Mouse (Mus musculus) kidney, embryonic 14.5 days (tissue): ENCODE data around the gene Inhbc. TPM values are rescaled to one million over a fixed set of nuclear protein-coding genes. Genes with fewer than 3 reads are reported as not detected.

Experiments
- ATAC-seq: fragments of 200-750 bp; cut with Nextera tagmentation; 2 replicates; pipeline ENCODE4 v1.8.0; 2017; ENCODE audit warnings: moderate number of reproducible peaks, mild to moderate bottlenecking, moderate TSS enrichment, moderate library complexity; ENCODE audit not compliant: low FRiP score, low TSS enrichment
- H3K27ac ChIP-seq: fragments of 300-500 bp; sonication (generic); 2 replicates; pipeline ENCODE4 v1.5.1; 2014; ENCODE audit warnings: low read depth, mild to moderate bottlenecking, low read length, moderate library complexity, mixed read lengths
- H3K27me3 ChIP-seq: fragments of 300-500 bp; sonication (generic); 2 replicates; pipeline ENCODE4 v1.6.1; 2014; ENCODE audit warnings: mild to moderate bottlenecking, low read length; ENCODE audit not compliant: control insufficient read depth, insufficient read depth
- H3K36me3 ChIP-seq: fragments of 300-500 bp; sonication (generic); 2 replicates; pipeline ENCODE4 v1.6.1; 2014; ENCODE audit warnings: low read length, mixed read lengths; ENCODE audit not compliant: control insufficient read depth, insufficient read depth
- H3K4me1 ChIP-seq: fragments of 300-500 bp; sonication (generic); 2 replicates; pipeline ENCODE4 v1.6.1; 2014; ENCODE audit warnings: low read length, mixed read lengths; ENCODE audit not compliant: control insufficient read depth, insufficient read depth
- H3K4me2 ChIP-seq: fragments of 300-500 bp; sonication (generic); replicated peaks from 2 replicates; pipeline ENCODE4 v1.6.1; 2014; ENCODE audit warnings: low read depth, mild to moderate bottlenecking, low read length
- H3K4me3 ChIP-seq: fragments of 300-500 bp; sonication (generic); 2 replicates; pipeline ENCODE4 v1.5.1; 2014; ENCODE audit warnings: mild to moderate bottlenecking, low read length
- H3K9ac ChIP-seq: fragments of 300-500 bp; sonication (generic); 2 replicates; pipeline ENCODE4 v1.6.1; 2014; ENCODE audit warnings: low read depth, mild to moderate bottlenecking, low read length, moderate library complexity
- H3K9me3 ChIP-seq: fragments of 300-500 bp; sonication (generic); 2 replicates; pipeline ENCODE4 v1.6.1; 2016; ENCODE audit warnings: low read length; ENCODE audit not compliant: control insufficient read depth
- WGBS: fragments of 180-500 bp; shearing (Covaris S2); extraction: QIAGEN DNeasy Blood & Tissue Kit; methylation state at CpG from one replicate; pipeline ENCODE4 v1.1.7; 2014; 5-methylcytosine and 5-hydroxymethylcytosine counted together
- polyA plus RNA-seq: library from polyadenylated mRNA; unstranded; fragments of >200 nt; fragmentation: Nextera tagmentation; extraction: Ambion mirVana; gene quantifications from 2 replicates; pipeline ENCODE4 v1.2.1, GENCODE M21; 2014

The Inhbc gene
- polyA plus RNA-seq, 1 experiment from 2014 or later, result 0.22 TPM

DNA sequence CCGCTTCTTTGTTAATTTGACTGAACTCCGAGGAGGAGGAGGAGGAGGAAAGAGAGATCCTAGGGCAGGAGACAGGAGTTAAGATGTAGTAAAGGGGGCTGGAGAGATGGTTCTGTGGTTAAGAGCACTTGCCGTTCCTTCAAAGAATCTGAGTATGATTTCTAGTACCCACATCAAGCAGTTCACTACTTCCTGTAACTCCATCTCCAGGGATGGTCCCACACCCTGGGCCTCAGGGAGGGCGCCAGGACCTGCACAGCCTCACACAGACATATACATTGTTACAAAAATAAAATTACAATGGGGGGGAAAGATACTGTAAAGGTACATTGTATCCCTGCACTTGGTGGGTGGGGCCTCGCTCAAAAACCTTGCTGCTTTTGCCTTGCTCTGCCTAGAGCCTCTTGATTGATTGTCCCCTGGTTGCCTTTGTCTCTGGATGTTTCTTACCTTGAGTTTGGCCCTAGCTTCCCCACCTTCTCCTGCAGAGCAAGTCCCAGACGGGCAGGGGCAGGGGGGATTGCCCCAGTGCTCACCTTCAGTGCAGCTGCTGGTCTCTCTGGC lies 32.6 kb downstream of the Inhbc start:
- Histone ChIP-seq H3K4me2 (no peak overlapping the region), H3K4me3 (no peak overlapping the region), H3K9me3 (no peaks in the 10 kb centered on the region), H3K9ac (no peak overlapping the region), H3K36me3 (peaks cover 19% of the 10 kb centered on the region), H3K27me3 (peaks cover 3% of the 10 kb centered on the region; the same call in 1 of the 2 replicates), H3K4me1 (peaks cover 9% of the 10 kb centered on the region), H3K27ac (no peak overlapping the region)
- 85% methylated on average over 6 of the region's 6 CpGs for WGBS
- no peak for ATAC-seq

DNA sequence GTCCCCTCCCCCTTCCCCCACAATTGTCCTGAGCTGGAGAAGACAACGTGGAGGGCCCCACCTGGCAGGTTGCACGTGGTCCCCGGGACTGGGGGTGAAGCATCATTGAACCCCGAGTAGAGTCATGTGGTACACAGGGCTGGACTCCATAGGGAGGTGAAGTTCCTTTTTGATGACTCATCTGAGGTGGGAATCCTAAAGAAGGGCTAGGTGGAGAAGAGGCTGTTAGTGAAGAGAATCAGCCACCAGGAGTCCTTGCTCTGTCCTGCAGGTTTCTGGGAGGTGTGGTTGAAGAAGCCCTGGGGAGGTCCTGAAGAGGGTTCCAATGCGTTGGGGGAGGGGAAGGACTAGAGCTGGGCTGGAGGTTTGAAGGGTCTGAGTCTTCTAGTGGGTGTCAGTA lies 33.3 kb downstream of the Inhbc start:
- 71% methylated on average over 5 of the region's 5 CpGs for WGBS
- H3K36me3 ChIP-seq, result peaks cover 22% of the 10 kb centered on the region

DNA sequence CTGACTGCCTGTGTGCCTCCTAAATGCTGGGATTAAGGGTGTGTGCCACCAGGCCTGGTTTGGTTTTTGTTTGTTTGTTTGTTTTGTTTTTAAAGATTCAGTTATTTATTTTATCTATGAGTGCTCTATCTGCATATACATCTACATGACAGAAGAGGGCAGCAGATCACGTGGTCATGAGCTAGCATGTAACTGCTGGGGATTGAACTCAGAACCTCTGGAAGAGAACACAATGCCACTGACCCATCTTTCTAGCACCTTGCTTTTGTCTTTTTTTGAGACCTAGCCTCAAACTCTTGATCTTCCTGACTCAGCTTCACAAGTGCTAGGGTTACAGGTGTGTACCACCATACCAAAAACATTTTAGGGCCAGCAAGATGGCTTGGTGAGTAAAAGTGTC lies 35.0 kb downstream of the Inhbc start:
- Histone ChIP-seq H3K4me3 (no peak overlapping the region), H3K4me2 (no peak overlapping the region), H3K9me3 (no peaks in the 10 kb centered on the region), H3K27me3 (no peaks in the 10 kb centered on the region), H3K27ac (no peak overlapping the region), H3K9ac (no peak overlapping the region), H3K36me3 (peaks cover 22% of the 10 kb centered on the region), H3K4me1 (no peaks in the 10 kb centered on the region; the same call in 1 of the 2 replicates)
- WGBS, result 86% methylated on average over 1 of the region's 1 CpGs
- ATAC-seq, result no peak

More for the DNA sequence above, 33.3 kb downstream of the Inhbc start:
- Histone ChIP-seq H3K4me3 (no peak overlapping the region), H3K9me3 (no peaks in the 10 kb centered on the region), H3K27ac (no peak overlapping the region), H3K9ac (no peak overlapping the region), H3K4me1 (peaks cover 9% of the 10 kb centered on the region), H3K27me3 (peaks cover 3% of the 10 kb centered on the region; the same call in 1 of the 2 replicates), H3K4me2 (no peak overlapping the region)
- no peak for ATAC-seq

DNA sequence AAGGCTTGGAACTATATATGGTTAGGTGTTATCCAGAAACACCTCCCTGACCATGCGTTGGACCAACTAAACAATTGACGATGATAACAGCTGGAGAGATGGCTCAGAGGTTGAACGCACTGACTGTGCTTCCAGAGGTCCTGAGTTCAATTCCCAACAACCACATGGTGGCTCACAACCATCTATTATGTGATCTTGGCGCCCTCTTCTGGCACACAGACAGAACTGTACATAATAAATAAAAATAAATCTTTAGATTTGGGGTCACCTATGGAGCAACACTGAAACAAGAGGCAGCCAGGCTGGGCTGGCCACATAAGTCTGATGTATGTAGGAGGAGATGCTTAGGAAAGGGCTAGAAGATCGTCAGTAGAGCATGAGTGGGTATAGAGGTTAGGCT lies 37.1 kb downstream of the Inhbc start:
- WGBS, result 71% methylated on average over 5 of the region's 5 CpGs
- H3K36me3 ChIP-seq, result peaks cover 22% of the 10 kb centered on the region
- H3K4me3 ChIP-seq, result no peak overlapping the region
- H3K27ac ChIP-seq, result no peak overlapping the region
- peaks cover 10% of the 10 kb centered on the region for H3K27me3 ChIP-seq
- no peak for ATAC-seq
- H3K9ac ChIP-seq, result no peak overlapping the region
- H3K4me1 ChIP-seq, result no peaks in the 10 kb centered on the region
- H3K4me2 ChIP-seq, result no peak overlapping the region
- no peaks in the 10 kb centered on the region for H3K9me3 ChIP-seq

DNA sequence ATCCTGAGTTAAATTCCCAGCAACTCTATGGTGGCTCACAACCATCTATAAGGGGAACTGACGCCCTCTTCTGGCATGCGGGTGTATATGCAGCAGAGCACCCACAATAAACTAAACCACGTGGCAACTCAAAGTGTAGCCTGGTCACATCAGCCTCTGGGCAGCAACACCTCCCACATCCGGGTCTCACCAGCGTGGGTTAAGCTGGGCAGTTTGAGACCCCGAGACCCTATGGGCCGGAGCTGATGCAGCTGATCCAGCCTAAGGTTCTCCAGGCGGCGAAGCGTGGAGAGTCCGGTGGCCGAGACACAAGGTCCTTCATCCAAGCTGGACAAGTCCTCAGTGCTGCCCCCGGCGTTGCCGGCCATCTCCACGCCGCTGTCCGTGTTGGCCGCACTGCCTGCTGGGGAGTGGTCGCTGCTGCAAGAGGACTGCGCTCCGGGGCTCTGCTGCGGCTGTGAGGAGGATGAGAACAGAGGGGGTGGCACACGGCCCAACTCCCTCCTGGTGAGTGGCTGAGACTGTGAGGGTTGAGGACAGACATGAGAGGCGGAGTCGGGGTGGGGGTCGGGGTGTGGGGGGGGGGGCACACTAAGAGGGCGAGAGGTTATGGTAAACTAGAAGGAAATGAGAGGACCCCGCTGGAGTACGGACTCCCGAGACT lies 37.9 kb downstream of the Inhbc start:
- no peak for ATAC-seq
- Histone ChIP-seq H3K4me3 (0 out of 2 replicates have a peak overlapping the region, but pooled peaks have one; percentile 6), H3K27ac (no peak overlapping the region), H3K27me3 (peaks cover 19% of the 10 kb centered on the region), H3K36me3 (peaks cover 22% of the 10 kb centered on the region), H3K4me2 (peak overlapping the region; percentile 30), H3K9ac (no peak overlapping the region), H3K4me1 (no peaks in the 10 kb centered on the region), H3K9me3 (no peaks in the 10 kb centered on the region)
- 34% methylated on average over 30 of the region's 31 CpGs for WGBS

DNA sequence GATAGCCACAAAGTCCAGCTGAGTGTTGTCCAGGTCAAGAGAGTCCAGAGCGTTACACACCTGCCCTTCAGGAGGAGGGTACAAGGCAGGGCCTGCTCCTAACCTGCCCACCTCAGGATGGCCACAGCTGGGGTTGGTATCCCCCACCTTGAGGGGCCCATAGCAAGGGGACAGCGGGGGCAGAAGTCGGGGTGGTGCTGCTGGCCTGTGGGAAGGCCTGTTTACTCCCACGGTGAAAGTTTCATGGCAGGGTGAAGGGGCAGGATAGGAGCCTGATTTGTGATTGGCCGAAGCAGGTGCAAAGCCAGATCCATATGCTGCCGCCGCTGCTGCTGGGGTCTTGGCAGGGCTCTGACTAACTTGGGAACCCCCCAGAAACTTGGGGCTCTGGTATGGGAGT lies 40.0 kb downstream of the Inhbc start:
- Histone ChIP-seq H3K9ac (no peak overlapping the region), H3K4me1 (peaks cover 11% of the 10 kb centered on the region), H3K27ac (no peak overlapping the region), H3K4me2 (no peak overlapping the region), H3K27me3 (peaks cover 34% of the 10 kb centered on the region), H3K36me3 (peaks cover 6% of the 10 kb centered on the region; the same call in 1 of the 2 replicates), H3K4me3 (no peak overlapping the region), H3K9me3 (no peaks in the 10 kb centered on the region)
- 70% methylated on average over 7 of the region's 7 CpGs for WGBS
- no peak for ATAC-seq

DNA sequence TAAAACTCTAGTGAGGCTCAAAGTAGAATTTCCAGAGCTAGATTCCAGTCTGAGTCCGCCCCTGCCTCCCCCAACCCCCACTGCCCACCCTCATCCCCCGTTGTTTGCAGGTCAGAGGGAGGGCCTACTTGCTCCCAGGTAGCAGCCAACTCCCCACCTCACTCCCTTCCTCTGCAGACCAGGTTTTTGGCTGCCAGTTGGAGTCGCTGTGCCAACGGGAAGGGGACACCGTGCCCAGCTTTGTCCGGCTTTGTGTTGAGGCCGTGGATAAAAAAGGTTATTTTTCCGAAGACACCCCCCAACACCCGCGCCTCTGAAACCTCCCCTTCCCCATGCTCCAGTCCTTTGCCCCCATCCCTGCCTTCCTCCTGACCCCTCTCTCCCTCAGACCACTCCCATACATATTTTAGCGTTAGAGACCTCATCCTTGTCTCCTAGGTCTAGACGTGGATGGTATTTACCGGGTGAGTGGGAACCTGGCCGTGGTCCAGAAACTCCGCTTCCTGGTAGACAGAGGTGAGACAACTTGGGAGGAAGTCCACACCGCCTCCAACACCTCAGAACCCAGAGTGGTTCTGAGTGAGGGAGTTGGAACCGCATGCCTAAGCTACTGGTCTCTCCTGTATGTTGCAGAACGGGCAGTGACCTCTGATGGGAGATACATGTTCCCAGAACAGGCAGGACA lies 42.6 kb downstream of the Inhbc start:
- ATAC-seq, result no peak
- H3K27ac ChIP-seq, result no peak overlapping the region
- whole genome bisulfite sequencing, result 50% methylated on average over 18 of the region's 18 CpGs
- H3K4me1 ChIP-seq, result peaks cover 11% of the 10 kb centered on the region
- H3K9me3 ChIP-seq, result no peaks in the 10 kb centered on the region
- peaks cover 3% of the 10 kb centered on the region; the same call in 1 of the 2 replicates for H3K36me3 ChIP-seq
- no peak overlapping the region for H3K4me3 ChIP-seq
- H3K9ac ChIP-seq, result no peak overlapping the region
- H3K4me2 ChIP-seq, result no peak overlapping the region
- peaks cover 40% of the 10 kb centered on the region for H3K27me3 ChIP-seq

DNA sequence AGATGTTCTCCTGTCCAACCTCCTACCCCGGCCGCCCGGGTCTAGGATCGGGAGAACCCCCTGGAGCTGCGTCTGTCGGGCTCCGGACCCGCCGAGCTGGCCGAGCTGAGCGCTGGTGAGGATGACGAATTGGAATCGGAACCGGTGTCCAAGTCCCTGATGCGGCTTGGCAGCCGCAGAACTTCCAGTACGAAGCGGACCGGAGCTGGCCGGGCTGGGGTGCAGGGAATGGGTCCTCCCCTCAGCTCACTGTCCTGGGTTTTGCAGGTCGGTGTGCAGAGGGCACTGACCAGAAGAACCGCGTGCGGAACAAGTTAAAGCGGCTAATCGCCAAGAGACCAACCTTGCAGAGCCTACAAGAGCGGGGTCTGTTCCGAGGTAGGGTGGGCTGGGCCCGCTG lies 43.4 kb downstream of the Inhbc start:
- H3K9me3 ChIP-seq, result no peaks in the 10 kb centered on the region
- no peak overlapping the region for H3K27ac ChIP-seq
- H3K9ac ChIP-seq, result peak overlapping the region; percentile 46; the same call in 1 of the 2 replicates
- peak overlapping the region; percentile 52 for H3K4me3 ChIP-seq
- H3K4me1 ChIP-seq, result peaks cover 11% of the 10 kb centered on the region
- peak overlapping the region; percentile 66 for H3K4me2 ChIP-seq
- WGBS, result 9% methylated on average over 29 of the region's 29 CpGs
- peak; percentile 2; the same call in 1 of the 2 replicates for ATAC-seq
- H3K36me3 ChIP-seq, result no peaks in the 10 kb centered on the region; the same call in 1 of the 2 replicates
- peaks cover 40% of the 10 kb centered on the region for H3K27me3 ChIP-seq
